Mouse (Mus musculus) T-helper 2 cell (primary cell): Measurements from ENCODE around the gene Ifi207.
"Not testable (repeated sequence)": the region's sequence is repeated elsewhere in the genome, so short reads cannot be mapped to it uniquely, and the experiment has no call there.

Experiments
- in situ Hi-C: fragments of 300-600 bp; cut with MboI, MseI; formaldehyde crosslinking; loops from one replicate; pipeline ENCODE4 v1.15.1; 2025; ENCODE audit warnings: high pct_unique_total_duplicates

Ifi207 gene

GRCm38 (mm10) chr1:173741656-173742055, at the start of gene Ifi207:
Ifi207 (minus strand) TSS chr1:173741747.
- in situ Hi-C loops: no loop called here

- in situ Hi-C loops: loop anchor here (5.0 kb wide), 1 partner anchor 144 kb away; no protein-coding TSS in a partner anchor
Observed at GRCm38 (mm10) chr1:173773457-173773856, 31.9 kb upstream of the Ifi207 start.

GRCm38 (mm10) chr1:173766848-173767617, 25.5 kb upstream of the Ifi207 start, which contains the start of gene Ifi204:
Ifi204 (minus strand) TSS chr1:173766943.
- in situ Hi-C loops: not testable (repeated sequence)

GRCm38 (mm10) chr1:173760032-173760431, 18.5 kb upstream of the Ifi207 start:
- in situ Hi-C loops: not testable (repeated sequence)

- in situ Hi-C loops: no loop called here
Observed at GRCm38 (mm10) chr1:173742262-173742661, 715 bp upstream of the Ifi207 start.

GRCm38 (mm10) chr1:173740537-173740936, 1.0 kb downstream of the Ifi207 start:
- in situ Hi-C loops: no loop called here

- in situ Hi-C loops: no loop called here
Observed at GRCm38 (mm10) chr1:173736986-173737385, 4.6 kb downstream of the Ifi207 start.

GRCm38 (mm10) chr1:173735015-173735414, 6.5 kb downstream of the Ifi207 start:
- in situ Hi-C loops: not testable (repeated sequence)

- in situ Hi-C loops: no loop called here
Observed at GRCm38 (mm10) chr1:173733219-173733618, 8.3 kb downstream of the Ifi207 start.

GRCm38 (mm10) chr1:173694270-173694669, 47.3 kb downstream of the Ifi207 start:
- in situ Hi-C loops: no loop called here

GRCm38 (mm10) chr1:173678605-173679004, 62.9 kb downstream of the Ifi207 start:
- in situ Hi-C loops: not testable (repeated sequence)

- in situ Hi-C loops: not testable (repeated sequence)
Observed at GRCm38 (mm10) chr1:173673458-173674097, 68.0 kb downstream of the Ifi207 start, which contains the start of gene Ifi208. Ifi208 (plus strand) TSS chr1:173673675.
